Mouse (Mus musculus): Measurements from ENCODE around the gene Hinfp.
"Not testable (repeated sequence)": the region's sequence is repeated elsewhere in the genome, so short reads cannot be mapped to it uniquely, and the experiment has no call there.

The Hinfp gene

GRCm38 (mm10) chr9:44332918-44333638 lies 27.6 kb upstream of the Hinfp start:
- DNase-seq (ENCODE audit: low spot score in 2 of 2) = no peak

- no peak for DNase-seq (ENCODE audit: low spot score in 2 of 2)
Observed at GRCm38 (mm10) chr9:44330736-44331135, 25.3 kb upstream of the Hinfp start.

- no peak for DNase-seq (ENCODE audit: low spot score in 2 of 2)
Observed at GRCm38 (mm10) chr9:44327926-44328325, 22.5 kb upstream of the Hinfp start.

GRCm38 (mm10) chr9:44327064-44327711 lies 21.7 kb upstream of the Hinfp start:
- DNase-seq (ENCODE audit: low spot score in 2 of 2) = no peak

GRCm38 (mm10) chr9:44326371-44327063 lies 21.0 kb upstream of the Hinfp start:
- peak; percentile 74 to 83 for DNase-seq (ENCODE audit: low spot score in 2 of 2)

- no peak for DNase-seq (ENCODE audit: low spot score in 2 of 2)
Observed at GRCm38 (mm10) chr9:44325768-44326370, 20.4 kb upstream of the Hinfp start, which contains the start of gene Dpagt1. Dpagt1 (plus strand) TSS chr9:44326019.

- DNase-seq (ENCODE audit: low spot score in 2 of 2) = not testable (repeated sequence)
Observed at GRCm38 (mm10) chr9:44325032-44325767, 19.7 kb upstream of the Hinfp start.

GRCm38 (mm10) chr9:44324147-44324546 lies 18.7 kb upstream of the Hinfp start:
- no peak for DNase-seq (ENCODE audit: low spot score in 2 of 2)

- not testable (repeated sequence) for DNase-seq (ENCODE audit: low spot score in 2 of 2)
Observed at GRCm38 (mm10) chr9:44323656-44324055, 18.2 kb upstream of the Hinfp start.

- DNase-seq (ENCODE audit: low spot score in 2 of 2) = no peak
Observed at GRCm38 (mm10) chr9:44320799-44321133, 15.3 kb upstream of the Hinfp start.

- DNase-seq (ENCODE audit: low spot score in 2 of 2) = peak; percentile 79 to 89
Observed at GRCm38 (mm10) chr9:44319887-44320798, 14.7 kb upstream of the Hinfp start, which contains the start of gene C2cd2l. C2cd2l (minus strand) TSS chr9:44320285.

GRCm38 (mm10) chr9:44319105-44319886 lies 13.8 kb upstream of the Hinfp start:
- peak; percentile 6 to 29 for DNase-seq (ENCODE audit: low spot score in 2 of 2)

- no peak for DNase-seq (ENCODE audit: low spot score in 2 of 2)
Observed at GRCm38 (mm10) chr9:44318826-44319095, 13.3 kb upstream of the Hinfp start.

- no peak for DNase-seq (ENCODE audit: low spot score in 2 of 2)
Observed at GRCm38 (mm10) chr9:44318076-44318825, 12.8 kb upstream of the Hinfp start.

GRCm38 (mm10) chr9:44317452-44317851 lies 12.0 kb upstream of the Hinfp start:
- no peak for DNase-seq (ENCODE audit: low spot score in 2 of 2)

- no peak for DNase-seq (ENCODE audit: low spot score in 2 of 2)
Observed at GRCm38 (mm10) chr9:44314910-44315309, 9.4 kb upstream of the Hinfp start.

GRCm38 (mm10) chr9:44314257-44314547 lies 8.7 kb upstream of the Hinfp start:
- no peak for DNase-seq (ENCODE audit: low spot score in 2 of 2)

GRCm38 (mm10) chr9:44313476-44314256 lies 8.2 kb upstream of the Hinfp start:
- DNase-seq (ENCODE audit: low spot score in 2 of 2) = no peak

Measured in urinary bladder, postnatal 36 days (tissue).